Mouse (Mus musculus): ENCODE data around the gene Slbp.

The Slbp gene

DNA sequence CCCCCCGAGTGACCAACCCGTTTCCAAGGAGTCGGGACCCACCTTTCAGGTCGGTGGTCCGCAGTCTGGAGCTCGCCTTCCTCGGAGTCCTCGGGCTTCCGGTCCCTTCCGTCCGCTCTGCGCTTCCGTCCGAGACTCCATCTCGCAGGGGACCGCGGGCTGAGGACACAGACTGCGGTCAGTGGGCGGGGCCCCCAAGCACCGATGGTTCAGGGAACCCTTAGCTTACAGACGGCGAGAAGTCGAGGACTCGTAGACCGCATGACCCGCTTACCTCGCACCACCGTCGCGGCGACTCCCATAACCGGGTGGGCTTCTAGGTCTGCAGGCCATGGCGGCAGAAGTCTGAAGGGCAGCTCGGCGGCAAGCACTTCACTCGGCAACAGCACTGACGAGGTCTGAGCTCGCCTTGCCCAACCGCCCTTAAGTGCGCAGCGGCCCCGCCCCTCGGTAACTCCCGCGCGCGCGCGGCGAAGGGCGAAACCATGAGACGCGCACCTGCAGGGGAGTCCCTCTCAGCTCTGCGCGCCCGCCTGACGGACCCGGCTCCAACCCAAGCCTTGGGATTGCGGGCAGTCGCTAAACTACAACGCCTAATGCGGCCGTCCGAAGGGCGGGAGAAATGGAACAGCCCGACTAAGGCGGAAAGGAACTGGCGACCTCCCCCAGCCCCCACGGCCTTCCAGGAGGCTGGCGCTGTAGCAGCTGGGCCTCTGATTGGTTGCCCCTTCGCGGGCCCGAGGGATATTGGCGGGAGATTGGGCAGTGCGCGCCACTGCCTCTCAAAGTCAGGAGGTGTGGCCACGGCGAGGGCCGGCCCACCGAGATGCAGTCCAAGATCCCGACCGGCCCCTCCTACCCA is at the start of gene Slbp:
Gene Slbp (minus strand): TSS at position 654 of the 862 bp plus-strand sequence.
- DNase-seq (ENCODE audit: low spot score) = peak; percentile 94

DNA sequence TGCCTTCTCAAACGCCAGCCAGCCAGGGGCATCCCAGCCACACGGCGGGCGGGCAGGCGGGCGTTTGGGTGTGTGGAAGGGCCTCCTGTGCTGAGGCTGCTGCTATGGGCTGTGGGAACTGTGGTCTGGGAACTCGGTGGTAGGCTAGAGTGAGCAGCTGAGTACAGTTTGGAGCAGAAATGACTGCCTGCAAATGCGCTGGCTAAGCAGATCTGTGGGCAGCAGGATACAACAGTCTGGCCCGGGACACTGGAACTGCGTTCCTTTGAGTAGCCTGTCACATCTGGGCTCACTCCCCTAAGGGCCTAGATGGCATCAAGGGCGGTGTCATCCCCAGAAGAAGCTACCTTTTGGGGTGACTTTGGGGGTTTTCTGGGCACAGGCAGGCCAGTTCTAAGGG is 49.5 kb upstream of the Slbp start:
- DNase-seq (ENCODE audit: low spot score) = no peak

DNA sequence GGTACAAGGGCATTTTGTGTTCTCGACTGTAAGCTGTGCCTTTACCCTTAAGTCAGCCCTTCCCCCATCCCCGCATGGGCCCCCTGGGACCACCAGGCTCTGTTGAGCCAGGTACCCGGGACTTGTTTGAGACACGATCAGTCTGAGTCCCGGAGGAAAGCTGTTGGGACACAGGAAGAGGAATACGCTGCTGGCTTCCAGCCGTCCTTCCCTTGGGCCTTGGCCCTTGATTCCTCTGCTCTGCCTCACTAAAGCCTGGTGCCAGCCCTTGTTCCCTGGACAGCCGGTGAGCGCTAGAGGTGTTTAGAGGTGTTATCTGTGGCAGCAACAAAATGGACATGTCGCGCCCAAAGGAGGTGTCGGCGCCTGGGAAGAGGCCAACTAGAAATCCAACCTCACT is 47.6 kb upstream of the Slbp start:
- DNase-seq (ENCODE audit: low spot score) = no peak

DNA sequence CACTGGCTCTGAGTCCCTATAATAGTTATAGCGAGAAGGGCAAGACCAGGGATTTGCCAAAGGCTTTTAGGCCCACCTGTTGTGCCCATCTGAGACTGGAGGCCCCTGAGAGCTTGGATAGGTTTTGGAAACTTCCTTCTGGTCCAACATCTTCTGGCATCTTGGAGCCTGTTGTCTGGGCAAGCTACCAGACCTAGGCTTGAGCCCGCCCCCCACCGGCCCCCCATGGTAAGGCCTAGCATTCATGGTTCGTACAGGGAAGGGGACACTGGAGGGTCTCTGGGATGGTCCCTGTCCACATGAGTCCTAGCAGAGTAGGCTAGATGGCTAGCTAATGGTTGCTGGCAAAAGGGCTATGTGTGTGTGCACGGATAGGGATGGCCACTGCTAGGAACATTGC is 46.3 kb upstream of the Slbp start:
- DNase-seq (ENCODE audit: low spot score) = no peak

DNA sequence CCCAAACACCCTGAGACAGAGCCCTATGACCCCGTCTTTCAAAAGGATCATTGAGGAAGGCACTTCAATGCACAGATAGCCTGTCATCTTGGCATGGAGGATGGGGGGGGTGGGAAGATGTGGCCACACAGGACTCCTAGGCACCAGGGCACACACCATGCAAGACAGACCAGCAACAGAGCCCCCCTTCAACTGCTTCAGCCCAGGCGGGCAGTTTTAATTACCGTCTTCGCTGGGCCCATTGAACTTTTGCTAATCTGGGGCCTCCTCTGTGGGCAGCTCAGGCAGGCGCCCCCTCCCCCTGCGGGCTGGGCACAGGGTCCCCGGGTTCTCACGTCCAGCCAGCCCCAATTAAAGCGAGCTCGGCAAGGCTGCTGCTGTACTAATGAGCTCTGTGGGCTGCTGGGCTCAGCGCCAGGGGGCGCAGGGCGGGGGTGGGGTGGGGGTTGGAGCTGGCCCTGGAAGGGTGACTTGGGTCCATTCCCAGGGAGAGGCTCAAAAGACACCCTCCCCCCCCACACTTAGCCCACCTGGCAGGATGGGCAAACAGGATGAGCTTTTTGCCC is 45.7 kb upstream of the Slbp start:
- DNase-seq (ENCODE audit: low spot score) = peak; percentile 37

DNA sequence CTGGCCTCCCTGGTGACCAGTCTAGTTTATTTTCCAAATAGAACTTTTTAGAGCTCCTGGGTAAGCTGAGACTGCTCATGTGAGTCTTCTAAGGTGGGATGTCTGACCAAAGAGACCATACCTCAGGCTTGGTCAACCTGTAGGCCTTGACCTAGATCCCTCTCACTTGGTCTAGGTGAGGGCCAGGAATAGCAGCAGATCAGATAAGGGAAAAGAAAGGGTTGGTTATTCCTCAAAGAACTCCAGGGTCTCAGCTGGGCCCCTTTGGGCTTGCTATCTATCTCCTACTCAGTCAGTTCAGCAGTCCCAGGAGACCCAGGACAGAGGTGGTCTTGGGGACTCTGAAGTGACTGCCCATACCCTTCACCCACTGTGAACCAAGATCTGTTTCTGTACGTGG is 45.2 kb upstream of the Slbp start:
- no peak for DNase-seq (ENCODE audit: low spot score)

DNA sequence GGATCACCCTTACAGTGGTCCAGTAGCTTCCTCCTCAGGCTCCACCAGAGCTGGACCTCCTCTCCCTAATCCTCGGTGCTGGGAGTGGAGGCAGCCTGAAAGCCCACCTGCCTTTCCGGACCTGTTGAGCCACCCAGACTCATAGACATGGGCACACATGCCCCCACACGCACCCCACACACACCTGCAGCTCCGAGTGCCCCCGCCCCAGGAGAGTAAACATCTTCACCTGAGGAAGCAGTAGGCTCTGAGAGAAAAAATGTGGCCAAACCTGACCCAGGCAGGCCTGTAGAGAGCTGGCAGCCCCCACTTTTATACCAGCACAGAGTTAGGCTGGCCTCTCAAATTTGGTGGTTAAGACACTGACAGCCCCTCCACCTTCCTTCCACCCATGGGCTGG is 44.1 kb upstream of the Slbp start:
- DNase-seq (ENCODE audit: low spot score) = no peak

DNA sequence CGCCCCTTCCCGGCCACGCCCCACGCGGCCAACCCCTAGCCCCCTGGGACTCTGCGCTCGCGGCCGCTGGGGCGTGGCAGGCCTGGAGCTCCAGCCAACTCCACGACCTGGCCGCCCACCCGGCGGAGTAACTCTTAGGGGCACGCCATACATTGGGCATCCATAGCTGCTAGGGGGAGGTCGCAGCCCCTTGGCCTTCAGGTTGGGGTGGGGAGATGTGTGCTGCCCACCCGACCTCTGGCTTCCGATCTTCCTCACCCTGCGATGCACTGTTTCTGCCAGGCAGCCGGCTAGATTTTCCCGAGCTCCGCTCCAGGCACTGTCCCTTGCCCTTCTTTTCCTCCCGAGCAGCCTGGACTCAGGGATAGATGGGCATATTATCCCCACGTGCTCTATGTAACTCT is 43.3 kb upstream of the Slbp start:
- no peak for DNase-seq (ENCODE audit: low spot score)

DNA sequence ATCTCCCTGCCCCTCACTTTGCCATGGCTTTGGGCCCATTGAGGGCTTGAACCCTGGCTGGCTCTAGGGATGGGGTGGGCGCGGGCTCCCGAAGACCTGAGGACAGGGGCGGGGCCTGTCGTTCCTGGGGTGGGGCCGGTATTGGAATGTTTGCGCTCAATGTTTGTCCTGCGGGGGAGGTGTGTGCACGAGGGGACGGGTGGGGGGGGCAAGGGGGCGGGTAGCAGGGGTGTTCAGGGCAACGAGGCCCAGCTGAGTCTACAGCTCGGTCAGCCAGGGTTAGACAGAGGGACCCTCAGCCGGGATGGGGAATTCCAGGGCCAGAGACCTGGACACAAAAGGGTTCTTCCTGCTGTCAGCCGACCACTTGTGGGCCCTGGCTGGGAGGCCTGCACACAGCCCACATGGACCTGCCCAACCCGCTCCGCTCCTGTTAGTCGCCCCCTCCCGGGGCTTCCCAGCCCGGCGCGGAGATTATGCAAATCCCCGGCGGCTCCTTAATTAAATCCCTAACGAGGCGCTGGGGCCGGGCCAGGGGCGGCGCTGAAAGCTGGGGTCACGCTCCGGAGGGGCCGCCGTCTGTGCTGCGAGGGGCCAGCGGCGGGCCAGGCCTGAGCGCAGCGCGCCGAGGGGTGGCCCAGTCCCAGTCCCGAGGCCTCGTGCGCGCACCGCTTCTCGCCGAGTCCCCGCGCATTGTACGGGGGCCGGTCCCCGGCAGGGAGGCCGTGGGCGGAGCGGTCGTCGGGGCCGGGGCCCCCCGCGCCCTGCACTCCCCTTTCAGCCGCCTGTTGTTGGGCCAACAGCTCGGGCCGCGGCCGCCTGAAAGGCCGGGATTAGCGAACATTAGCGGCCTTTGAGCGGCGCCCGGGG is 42.7 kb upstream of the Slbp start:
- no peak for DNase-seq (ENCODE audit: low spot score)

DNA sequence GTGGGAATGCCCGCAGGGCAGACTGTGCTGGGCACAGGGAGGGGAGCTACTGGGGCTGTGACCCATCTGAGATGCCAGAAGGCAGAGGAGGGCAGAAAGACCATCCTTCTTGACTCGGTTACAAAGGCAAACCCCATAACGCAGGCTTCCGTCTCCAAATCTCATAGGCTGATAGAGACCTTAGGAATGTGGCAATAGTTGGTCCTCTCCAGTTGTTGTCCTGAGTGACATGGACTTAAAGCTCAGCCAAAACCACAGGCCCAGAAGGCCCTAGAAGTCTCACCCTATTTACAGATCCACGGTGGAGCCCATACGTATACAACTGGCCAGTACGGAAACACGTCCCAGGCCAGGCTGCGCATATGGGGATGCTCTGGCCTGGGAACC is 42.1 kb upstream of the Slbp start:
- no peak for DNase-seq (ENCODE audit: low spot score)

DNA sequence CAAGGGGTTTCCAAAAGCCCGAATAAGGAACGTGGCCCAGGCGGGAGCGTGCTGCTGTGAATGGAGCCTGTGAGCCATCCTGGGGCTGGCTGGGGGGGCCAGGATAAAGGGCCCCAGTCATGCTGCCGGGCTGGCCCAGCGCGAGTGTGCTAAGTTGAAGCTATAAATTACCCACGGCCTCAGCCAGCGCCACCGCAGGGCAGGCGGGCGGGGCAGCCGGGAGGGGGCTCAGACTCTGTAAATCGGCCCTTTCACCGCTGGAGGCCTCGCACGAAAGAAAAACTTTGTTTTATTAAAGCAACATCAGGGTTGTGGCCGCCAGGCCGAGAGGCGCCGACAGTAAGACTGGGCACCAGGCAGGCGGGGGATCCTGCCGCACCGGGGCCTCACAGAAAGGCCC is 40.0 kb upstream of the Slbp start:
- DNase-seq (ENCODE audit: low spot score) = no peak

DNA sequence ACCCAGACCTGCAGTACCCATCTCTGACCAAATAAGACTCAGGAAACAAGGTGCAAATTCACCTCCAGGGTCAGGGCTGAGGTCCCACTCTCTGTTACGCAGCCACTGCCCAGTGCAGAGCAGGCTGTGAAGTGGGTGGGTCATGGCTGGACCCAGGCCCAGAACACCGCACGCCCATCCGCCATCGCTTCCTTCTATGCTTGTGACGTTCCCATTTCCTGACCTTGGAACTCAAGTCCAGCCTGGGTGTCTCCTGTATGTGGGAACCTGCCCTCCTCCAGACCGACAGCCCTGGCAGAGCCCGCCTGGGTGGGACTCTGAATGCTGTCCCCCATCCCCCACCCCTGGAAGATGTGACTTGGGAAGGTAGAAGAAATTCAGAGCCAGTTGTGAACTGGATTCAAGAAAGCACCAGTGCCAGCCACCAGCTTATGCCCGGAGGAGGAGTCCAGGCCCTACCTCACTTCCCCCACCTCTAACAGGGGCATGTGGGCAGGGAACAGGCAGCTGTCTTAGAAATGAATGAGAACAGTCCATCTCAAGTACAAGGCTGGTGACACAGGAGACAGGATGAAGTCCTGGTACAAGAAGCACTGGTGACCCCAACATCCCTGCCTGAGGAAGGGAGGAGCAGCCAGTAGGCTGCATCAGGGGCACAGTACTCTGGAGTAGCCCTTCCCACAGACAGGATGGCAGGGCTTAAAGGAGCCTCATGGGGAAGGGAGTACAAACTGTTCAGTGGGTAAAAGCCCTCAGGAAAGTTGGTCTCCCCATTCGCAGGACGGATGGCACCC is 37.7 kb upstream of the Slbp start:
- DNase-seq (ENCODE audit: low spot score) = no peak

DNA sequence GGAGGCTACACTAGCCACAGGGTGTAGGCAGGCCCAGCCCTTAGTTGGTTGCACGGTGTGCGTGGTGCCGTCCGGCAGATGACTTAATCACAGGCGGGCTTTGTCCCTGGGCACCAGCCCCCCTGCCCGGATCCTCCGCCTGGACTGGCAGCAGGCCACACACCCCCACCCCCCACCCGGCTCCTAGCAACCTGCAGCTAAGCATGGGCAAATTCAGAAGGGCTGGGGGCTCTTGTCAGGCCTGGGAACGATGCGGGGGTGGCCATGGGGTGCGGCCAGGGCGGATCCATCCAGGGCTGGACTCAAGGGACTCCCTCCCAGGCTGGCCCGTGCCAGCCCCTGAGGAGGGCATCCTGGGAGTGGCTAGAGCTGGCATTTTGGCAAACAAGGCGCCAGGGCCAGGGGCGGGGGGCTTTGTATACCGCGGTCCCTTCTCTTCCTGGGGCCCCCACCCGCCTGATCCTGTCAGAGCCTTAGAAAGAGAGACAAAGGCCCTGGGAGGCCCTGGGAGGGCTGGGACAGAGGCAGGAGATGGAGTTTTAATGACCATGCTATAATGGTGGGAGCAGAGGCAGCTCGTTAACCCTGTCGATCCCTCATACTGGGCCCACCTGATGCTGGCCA is 37.0 kb upstream of the Slbp start:
- DNase-seq (ENCODE audit: low spot score) = no peak

DNA sequence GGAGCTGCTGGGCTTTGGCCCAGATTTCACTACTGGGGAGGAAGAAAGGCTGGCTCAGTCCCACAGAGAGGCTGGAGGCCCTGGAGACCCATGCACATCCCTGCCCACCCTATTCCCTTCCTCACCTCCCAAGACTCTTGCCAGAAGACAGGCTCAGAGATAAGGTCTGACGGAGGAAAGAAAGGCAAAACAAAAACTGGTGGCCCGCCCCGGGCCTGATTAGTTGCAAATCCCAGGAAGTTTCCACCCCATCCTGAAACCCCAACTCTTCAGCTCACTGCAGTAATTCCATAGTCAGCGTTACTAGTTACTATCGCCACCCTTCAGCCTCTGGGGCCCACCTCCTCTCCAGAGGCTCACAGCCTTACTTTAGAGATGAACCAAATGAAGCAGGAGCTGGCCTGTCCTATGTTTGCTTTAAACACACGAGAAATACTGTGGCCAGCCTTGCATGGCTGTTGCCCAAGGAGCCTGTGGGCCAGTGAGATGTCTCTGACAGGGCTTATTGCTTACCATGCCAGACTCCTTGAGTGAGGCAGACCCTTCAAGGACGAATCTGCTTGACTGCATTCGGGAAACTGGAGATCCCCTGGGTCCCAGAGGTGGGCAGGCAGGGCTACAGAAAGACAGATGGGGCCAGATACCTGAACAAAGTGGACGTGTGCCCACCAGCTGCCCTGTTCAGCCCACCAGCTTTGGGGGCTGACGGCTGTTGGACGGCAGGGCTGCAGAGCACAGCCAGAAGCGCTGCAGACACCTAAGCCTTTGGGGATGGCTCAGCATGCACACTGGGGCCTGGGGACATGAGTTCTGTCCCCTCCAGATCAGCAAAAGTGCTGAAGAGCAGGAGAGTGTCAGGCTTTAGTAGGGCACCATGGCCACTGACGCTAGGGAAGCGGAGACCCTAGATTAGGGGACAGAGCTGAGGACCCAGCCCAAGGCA is 36.2 kb upstream of the Slbp start:
- DNase-seq (ENCODE audit: low spot score) = no peak

DNA sequence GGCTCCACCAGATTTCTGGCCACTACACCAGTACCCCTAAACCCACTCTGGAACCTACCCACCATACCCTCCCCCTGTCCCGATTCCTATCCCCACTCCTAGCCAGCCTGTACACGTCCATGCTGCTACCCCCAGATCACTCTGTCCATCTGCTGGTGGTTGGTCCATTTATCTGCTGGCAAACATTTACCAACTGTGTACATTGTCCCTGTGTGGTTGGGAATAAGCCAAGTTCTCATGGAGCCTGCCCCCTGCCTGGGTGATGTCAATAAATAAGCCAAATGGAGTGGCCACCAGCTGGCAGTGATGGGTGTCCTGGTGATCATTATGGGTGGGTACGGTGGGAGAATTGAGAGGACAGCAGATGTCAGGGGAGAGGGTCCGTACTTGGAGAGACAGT is 34.8 kb upstream of the Slbp start:
- no peak for DNase-seq (ENCODE audit: low spot score)

DNA sequence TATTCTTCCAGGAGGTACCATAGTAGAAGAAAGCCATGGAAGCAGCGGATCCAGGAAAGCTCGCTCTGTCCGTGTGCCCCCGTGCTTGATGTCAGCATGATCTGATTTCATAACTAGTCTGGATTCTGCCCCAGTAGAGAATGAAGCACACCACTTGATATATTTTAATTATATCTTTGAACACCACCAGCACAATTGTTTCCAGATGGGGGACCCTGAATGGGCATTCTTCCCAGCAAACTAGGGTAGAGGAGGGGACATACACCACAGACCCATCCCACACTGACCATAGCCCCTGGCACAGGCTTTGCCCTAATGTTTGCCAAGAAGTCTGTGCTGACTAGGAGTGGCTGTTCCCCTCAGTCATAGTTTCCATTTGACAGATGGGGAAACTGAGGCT is 32.6 kb upstream of the Slbp start:
- DNase-seq (ENCODE audit: low spot score) = no peak

DNA sequence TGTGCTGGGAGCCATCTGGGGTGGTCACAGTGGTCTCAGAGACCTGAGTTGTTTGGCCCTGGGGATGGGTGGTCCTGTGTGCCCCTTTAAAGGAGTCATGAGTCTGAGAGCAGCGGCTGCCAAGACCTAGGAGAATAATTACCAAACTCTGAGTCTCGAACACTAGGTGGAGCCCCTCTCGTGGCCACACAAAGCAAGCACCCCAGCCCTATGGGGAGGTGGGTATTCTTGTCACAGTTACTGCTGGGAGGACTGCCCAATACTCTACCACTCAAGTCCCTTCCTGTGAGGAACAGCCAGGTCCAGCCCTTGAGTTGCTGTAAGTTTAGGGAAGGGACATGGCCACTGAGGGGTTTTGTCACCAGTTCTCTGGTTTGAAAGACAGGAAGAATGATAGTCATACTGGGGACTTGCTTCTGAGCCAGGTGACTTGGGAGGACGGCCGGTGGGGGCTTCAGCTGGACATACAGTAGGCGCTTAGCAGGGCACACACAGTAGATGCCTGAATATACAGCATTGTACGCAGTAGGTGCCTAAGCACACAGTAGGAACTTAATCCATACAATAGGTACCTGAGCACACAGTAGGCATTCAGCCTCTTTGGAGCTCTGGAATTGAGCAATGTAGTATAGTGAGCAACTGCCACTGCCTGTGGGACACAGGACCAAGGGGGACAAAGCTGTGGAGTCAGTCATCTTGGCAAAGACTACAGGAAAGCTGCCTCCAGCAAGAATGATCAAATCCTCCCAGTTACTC is 31.7 kb upstream of the Slbp start:
- DNase-seq (ENCODE audit: low spot score) = peak; percentile 27

DNA sequence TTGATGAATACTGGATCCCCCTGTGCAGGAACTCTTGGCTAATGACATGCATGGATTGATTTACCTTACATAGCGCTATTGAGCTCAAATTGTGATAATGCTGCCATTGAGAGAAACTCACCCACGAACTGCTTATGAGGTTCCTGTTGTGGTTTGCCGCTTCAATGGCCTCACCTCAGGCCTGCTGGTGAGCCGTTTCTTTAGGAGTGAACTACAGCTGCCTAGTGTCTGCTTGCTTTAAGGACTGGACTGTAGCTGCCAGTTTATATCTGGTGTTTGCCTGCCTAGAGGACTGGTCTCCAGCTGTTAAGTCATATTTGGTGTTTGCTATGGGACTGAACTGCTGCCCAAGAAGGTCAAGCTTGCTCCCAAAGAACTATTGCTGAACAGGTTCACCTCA is 30.6 kb upstream of the Slbp start:
- no peak for DNase-seq (ENCODE audit: low spot score)

DNA sequence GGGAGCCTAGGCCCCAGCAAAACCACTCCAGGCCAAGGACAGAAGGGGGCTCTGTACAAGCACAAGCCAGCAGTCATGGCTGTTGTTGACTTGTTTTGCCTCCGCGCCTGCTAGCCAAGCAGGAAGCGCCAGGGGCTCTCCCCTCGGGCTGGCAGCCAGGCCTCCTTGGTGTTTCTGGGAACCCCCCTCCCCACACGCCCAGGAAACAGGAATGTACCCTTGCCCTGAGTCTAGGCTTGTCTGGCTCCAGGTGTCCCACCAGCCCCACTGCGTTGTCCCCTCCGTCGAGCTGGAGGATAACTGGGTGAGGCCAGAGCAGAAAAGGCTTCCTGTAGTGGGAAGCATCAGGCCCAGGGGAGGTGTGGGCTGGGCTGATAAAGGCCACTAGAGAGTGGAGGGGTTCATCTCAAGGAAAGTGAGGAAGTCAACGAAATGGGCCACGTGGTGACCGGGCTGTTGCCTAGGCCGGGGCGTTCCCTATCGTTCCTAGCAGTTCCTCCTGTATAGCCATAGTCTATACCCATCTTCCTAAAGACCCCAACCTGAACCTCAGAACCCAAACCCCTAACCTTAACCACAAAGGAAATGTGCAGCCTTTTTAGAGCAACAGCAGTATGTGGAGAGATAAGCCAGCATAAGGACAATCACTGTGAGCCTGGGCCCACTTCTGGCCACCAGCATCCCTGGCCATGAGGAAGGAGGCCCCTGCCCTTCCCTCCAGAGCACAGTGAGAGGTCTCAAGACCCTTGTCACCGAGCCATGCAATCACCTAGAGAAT is 29.4 kb upstream of the Slbp start:
- no peak for DNase-seq (ENCODE audit: low spot score)
